Mouse (Mus musculus) G1E (cell line): ENCODE results near the gene Fosb. TPM values are rescaled to one million over a fixed set of nuclear protein-coding genes. Genes with fewer than 3 reads are reported as not detected.

ENCODE experiments used
- ATAC-seq: 2 replicates; pipeline ENCODE4 v1.8.0; 2016; ENCODE audit warnings: mild to moderate bottlenecking; ENCODE audit not compliant: insufficient number of reproducible peaks, poor library complexity, low FRiP score, severe bottlenecking; ENCODE audit errors: extremely low read depth
- DNase-seq: peaks from one replicate; pipeline ENCODE4 v3.0.0; 2012; ENCODE audit warnings: low spot score
- H3K27me3 ChIP-seq: 2 replicates; pipeline ENCODE4 v1.6.1; 2012; ENCODE audit warnings: mild to moderate bottlenecking, low read length, inconsistent platforms; ENCODE audit not compliant: insufficient read depth
- H3K36me3 ChIP-seq: replicated peaks from 2 replicates; pipeline ENCODE3; 2012; ENCODE audit warnings: mild to moderate bottlenecking, inconsistent platforms
- H3K4me1 ChIP-seq: 2 replicates; pipeline ENCODE4 v1.6.1; 2012; ENCODE audit warnings: low read depth, low read length, inconsistent platforms, mixed read lengths; ENCODE audit not compliant: insufficient read depth
- H3K4me3 ChIP-seq: 2 replicates; pipeline ENCODE4 v1.5.1; 2012; ENCODE audit warnings: low read depth, mild to moderate bottlenecking, inconsistent platforms, low read length, moderate library complexity, mixed read lengths
- H3K9me3 ChIP-seq: replicated peaks from 2 replicates; pipeline ENCODE4 v1.6.1; 2012; ENCODE audit warnings: inconsistent platforms
- CTCF ChIP-seq: IDR thresholded peaks from 2 replicates; pipeline ENCODE4 v1.5.1; 2012; ENCODE audit warnings: low read depth, low read length, inconsistent platforms, mixed read lengths
- GATA1 ChIP-seq: IDR thresholded peaks from 2 replicates; pipeline ENCODE4 v1.6.1; 2012; ENCODE audit warnings: borderline replicate concordance, low read length, inconsistent platforms, mixed read lengths
- GATA2 ChIP-seq: IDR thresholded peaks from 2 replicates; pipeline ENCODE4 v1.6.1; 2012; ENCODE audit warnings: low read depth, low read length, inconsistent platforms, borderline replicate concordance
- POLR2AphosphoS5 ChIP-seq: IDR thresholded peaks from 2 replicates; pipeline ENCODE4 v1.6.1; 2012; ENCODE audit warnings: low read depth, low read length, inconsistent platforms; ENCODE audit not compliant: insufficient replicate concordance
- TAL1 ChIP-seq: conservative IDR thresholded peaks from 2 replicates; pipeline ENCODE4 v1.6.1; 2012; ENCODE audit warnings: low read depth, low read length, inconsistent platforms, mixed read lengths
- polyA plus RNA-seq: library from polyadenylated mRNA; stranded (reverse); fragments of >175 nt; gene quantifications from 2 replicates; pipeline ENCODE4 v1.2.3, GENCODE M21; 2012
- total RNA-seq, 2 experiments: library from RNA; stranded (forward) in 1 of 2; stranded (reverse) in 1 of 2; fragments of 200-1000 nt in 1 of 2; fragments of >200 nt in 1 of 2; fragmentation: Nextera tagmentation in 1 of 2; gene quantifications; 2 replicates each; pipeline ENCODE4 v1.2.3; 2014 to 2017

The Fosb gene
- total and polyA plus RNA-seq, 3 experiments: 0.38 to 0.61 TPM; not detected in 1

DNA sequence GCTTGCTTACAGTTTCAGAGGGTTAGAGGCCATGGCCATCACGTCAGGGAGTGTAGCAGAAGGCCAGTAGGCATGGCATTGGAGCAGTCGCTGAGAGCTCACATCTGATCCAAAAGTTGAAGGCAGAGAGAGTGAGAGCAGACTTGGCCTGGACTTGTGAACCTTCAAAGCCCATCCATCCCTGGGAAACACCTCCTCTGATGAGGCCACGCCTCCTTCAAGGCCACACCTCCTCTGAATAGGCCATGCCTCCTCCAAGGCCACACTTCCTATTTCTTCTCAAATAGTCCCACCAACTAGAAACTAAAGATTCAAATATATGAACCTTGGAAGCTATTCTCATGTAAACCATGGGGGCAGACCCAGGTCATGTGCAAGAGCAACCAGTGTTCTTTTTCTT, 25.7 kb upstream of the Fosb start:
- TF ChIP-seq GATA1: no peak
- no peak for TF ChIP-seq CTCF
- no peak for TF ChIP-seq GATA2
- TF ChIP-seq TAL1: no peak
- no peak for TF ChIP-seq POLR2AphosphoS5
- Histone ChIP-seq H3K4me1 (peaks cover 28% of the 10 kb centered on the region), H3K9me3 (no peaks in the 10 kb centered on the region), H3K27me3 (peaks cover 4% of the 10 kb centered on the region; the same call in 1 of the 2 replicates), H3K36me3 (no peaks in the 10 kb centered on the region), H3K4me3 (no peak overlapping the region)
- DNase-seq (no peak), ATAC-seq (no peak)

- Histone ChIP-seq H3K9me3 (no peaks in the 10 kb centered on the region), H3K4me3 (peak overlapping the region; percentile 75), H3K4me1 (peaks cover 30% of the 10 kb centered on the region), H3K27me3 (peaks cover 13% of the 10 kb centered on the region; the same call in 1 of the 2 replicates), H3K36me3 (no peaks in the 10 kb centered on the region)
- ATAC-seq: no peak
- TF ChIP-seq GATA1: no peak
- no peak for TF ChIP-seq TAL1
- TF ChIP-seq GATA2: no peak
- no peak for TF ChIP-seq POLR2AphosphoS5
- TF ChIP-seq CTCF: no peak
- peak; percentile 31 for DNase-seq
Observed at GRCm38 (mm10) chr7:19332709-19333352, 23.0 kb upstream of the Fosb start.

- Histone ChIP-seq H3K9me3 (no peaks in the 10 kb centered on the region), H3K4me3 (no peak overlapping the region), H3K4me1 (peaks cover 39% of the 10 kb centered on the region), H3K27me3 (peaks cover 13% of the 10 kb centered on the region; the same call in 1 of the 2 replicates), H3K36me3 (no peaks in the 10 kb centered on the region)
- DNase-seq: no peak
- no peak for ATAC-seq
- TF ChIP-seq GATA1 (no peak), POLR2AphosphoS5 (no peak), TAL1 (no peak), GATA2 (no peak), CTCF (no peak)
Observed at GRCm38 (mm10) chr7:19331910-19332309, 22.1 kb upstream of the Fosb start.

- H3K4me1 ChIP-seq: peaks cover 41% of the 10 kb centered on the region
- no peak overlapping the region for H3K4me3 ChIP-seq
- no peaks in the 10 kb centered on the region for H3K9me3 ChIP-seq
- DNase-seq (no peak), ATAC-seq (no peak)
- peaks cover 20% of the 10 kb centered on the region for H3K27me3 ChIP-seq
- H3K36me3 ChIP-seq: no peaks in the 10 kb centered on the region
- TF ChIP-seq POLR2AphosphoS5: no peak
- no peak for TF ChIP-seq TAL1
- 0 out of 2 replicates have a peak, but pooled peaks have one; percentile 8 for TF ChIP-seq CTCF
Observed at GRCm38 (mm10) chr7:19328425-19328824, 18.6 kb upstream of the Fosb start.

DNA sequence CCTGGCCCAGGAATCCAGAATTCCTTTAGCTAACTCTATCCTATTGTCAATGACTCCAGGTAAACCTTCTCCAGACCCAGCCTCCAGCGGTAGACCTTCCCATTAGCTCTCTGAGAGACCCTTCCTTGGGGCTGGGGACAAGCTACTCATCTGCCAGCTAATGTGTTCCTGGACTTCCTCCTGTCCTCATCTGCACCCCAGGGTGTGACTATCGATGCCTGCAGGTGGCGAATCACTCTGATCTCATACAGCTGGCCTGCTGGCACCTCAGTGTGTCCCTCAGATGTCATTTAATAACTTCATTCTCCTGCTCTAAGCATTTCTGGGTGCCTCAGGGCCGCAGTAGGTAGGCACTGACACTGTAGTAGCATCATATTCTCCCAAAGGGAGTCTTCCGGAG, 17.9 kb upstream of the Fosb start:
- no peaks in the 10 kb centered on the region for H3K36me3 ChIP-seq
- H3K9me3 ChIP-seq: no peaks in the 10 kb centered on the region
- peaks cover 36% of the 10 kb centered on the region for H3K4me1 ChIP-seq
- no peak for DNase-seq
- no peak for ATAC-seq
- H3K27me3 ChIP-seq: peaks cover 24% of the 10 kb centered on the region
- no peak overlapping the region for H3K4me3 ChIP-seq
- TF ChIP-seq TAL1: no peak
- TF ChIP-seq GATA2: no peak
- TF ChIP-seq CTCF: no peak
- TF ChIP-seq GATA1: no peak
- TF ChIP-seq POLR2AphosphoS5: no peak

DNA sequence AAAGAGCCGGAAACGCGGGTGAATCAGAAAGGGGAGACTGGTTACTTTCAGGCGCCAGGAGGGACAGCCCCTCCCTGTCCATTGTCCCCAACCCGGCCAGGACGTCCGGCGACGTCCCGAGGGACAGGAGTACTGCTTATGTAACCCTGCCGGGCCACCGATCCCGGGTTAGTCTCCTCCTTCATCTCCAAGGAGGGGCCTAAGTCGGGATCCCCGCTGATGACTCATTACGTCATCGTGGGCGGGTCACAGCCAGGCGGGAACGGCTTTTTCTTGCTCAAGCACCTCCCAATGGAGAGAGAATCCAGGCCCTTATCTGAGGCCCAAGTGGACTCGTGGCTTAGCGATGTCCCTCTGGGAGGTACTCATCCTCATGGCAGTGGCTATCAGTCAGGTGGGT, 17.3 kb upstream of the Fosb start:
- peak; percentile 60 for DNase-seq
- H3K9me3 ChIP-seq: no peaks in the 10 kb centered on the region
- peak overlapping the region; percentile 68 for H3K4me3 ChIP-seq
- TF ChIP-seq GATA2 (no peak), POLR2AphosphoS5 (no peak), TAL1 (no peak)
- H3K27me3 ChIP-seq: peaks cover 27% of the 10 kb centered on the region
- H3K4me1 ChIP-seq: peaks cover 31% of the 10 kb centered on the region
- H3K36me3 ChIP-seq: no peaks in the 10 kb centered on the region
- ATAC-seq: peak; percentile 54
